Mouse (Mus musculus) embryonic fibroblast, embryonic 13.5 days (primary cell): ENCODE results near the gene Ino80b.

Source experiments
- CTCF ChIP-seq: IDR thresholded peaks from 2 replicates; pipeline ENCODE4 v1.5.1; 2011; ENCODE audit warnings: mild to moderate bottlenecking, control low read depth, low read length, moderate library complexity, borderline replicate concordance; ENCODE audit not compliant: insufficient read depth
- POLR2A ChIP-seq: IDR thresholded peaks from 2 replicates; pipeline ENCODE4 v1.6.1; 2011; ENCODE audit warnings: low read depth, mild to moderate bottlenecking, control low read depth, low read length, moderate library complexity

DNA sequence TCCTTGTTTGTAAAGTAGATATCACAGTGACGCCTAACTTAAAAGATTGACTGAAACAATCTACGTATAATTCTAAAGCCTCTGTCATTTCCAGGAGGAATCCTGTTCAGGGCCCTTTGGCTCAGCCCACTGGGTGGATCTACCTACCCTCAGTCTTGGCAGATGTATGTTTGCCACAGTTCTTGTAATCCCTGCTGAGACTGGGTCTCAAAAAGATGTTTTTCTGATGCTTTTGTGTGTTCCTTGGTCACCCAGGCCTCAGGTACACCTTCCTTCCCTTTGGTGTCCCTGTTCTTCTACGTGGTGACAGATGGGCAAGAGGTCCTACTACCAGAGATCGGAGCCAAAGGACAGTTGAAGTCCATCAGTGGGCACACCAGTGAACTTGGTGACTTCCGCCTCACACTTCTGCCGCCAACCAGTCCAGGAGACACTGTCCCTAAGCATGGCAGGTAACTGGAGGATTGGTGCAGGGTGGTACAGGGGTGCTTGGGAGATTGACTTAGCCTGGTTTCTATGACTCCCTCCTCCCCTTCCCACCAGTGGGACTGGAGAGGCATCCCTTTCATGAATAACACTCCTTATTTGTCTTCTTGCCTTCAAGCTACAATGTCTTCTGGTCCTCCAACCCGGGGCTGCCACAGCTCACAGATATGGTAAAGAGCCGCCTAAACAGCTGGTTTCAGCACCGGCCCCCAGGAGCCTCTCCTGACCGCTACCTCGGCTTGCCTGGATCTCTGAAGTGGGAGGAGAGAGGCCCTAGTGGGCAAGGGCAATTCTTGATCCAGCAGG lies 8.7 kb downstream of the Ino80b start:
- TF ChIP-seq CTCF (no peak), POLR2A (peak; percentile 17; the same call in 1 of the 2 replicates)
